Mouse (Mus musculus) stomach, postnatal 0 days (tissue): ENCODE results near the gene Sds.

Source experiments
- CTCF ChIP-seq: IDR thresholded peaks from 2 replicates; pipeline ENCODE4 v1.5.1; 2016; ENCODE audit warnings: antibody characterized with exemption, low read depth, mild to moderate bottlenecking, moderate library complexity
- EP300 ChIP-seq: optimal IDR thresholded peaks from 2 replicates; pipeline ENCODE3; 2016; ENCODE audit warnings: antibody characterized with exemption

DNA sequence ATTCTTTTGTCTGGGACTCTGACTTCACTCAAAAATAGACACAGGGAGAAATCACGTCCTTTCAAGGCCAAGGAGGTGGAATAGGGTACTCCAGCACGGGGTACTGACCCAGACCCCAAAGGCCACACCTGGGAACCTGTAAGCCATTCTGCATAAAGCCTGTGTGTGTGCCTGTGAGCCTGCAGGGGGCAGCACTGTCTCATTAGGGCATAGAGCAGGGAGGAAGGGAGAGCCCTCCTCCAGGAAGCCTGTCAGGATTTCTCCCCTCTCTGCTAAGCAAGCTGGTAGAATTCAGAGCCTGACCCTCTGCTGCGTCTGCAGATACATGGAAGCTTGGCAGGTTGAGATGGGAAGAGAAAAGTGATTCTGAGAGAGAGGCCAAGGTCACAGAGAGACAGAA lies 46.3 kb downstream of the Sds start:
- TF ChIP-seq CTCF: peak; percentile 71
- no peak for TF ChIP-seq EP300
